ENCODE assay signal across 21 mouse cellular contexts in genomic region chr11:5701300-5701699, GRCm38 (mm10). TPM values are rescaled to one million over a fixed set of nuclear protein-coding genes. Genes with fewer than 3 reads are reported as not detected.
DNase-seq lines count a peak whose midpoint lies in the region; ATAC-seq and TF ChIP-seq lines count a peak whose summit lies in the region.
"Had no signal": no experiment of that assay in that cellular context is flagged by ENCODE, and none has a peak within 500 bp of the region (broad histone marks: within the 10 kb centered on the region; RNA-seq: fewer than 3 reads in every experiment).

No protein-coding gene starts in this region.

- H3K9ac ChIP-seq in liver, embryonic 15.5 days: no peak overlapping the region
- H3K9ac ChIP-seq in ES-E14 (ENCODE audit: insufficient read depth, low read depth, low read length, poor library complexity, severe bottlenecking): no peak overlapping the region
- H3K9ac ChIP-seq: forebrain, postnatal 0 days; heart, embryonic 13.5 days; hindbrain, embryonic 15.5 days had no signal

- H3K4me1 ChIP-seq in liver, embryonic 15.5 days (replicated peaks): peaks cover 21% of the 10 kb centered on the region
- H3K4me1 ChIP-seq in ES-E14 (ENCODE audit: control insufficient read depth in 2 of 2, insufficient read depth in 2 of 2, low read length in 2 of 2, poor library complexity in 1 of 2): peaks cover 21 to 24% of the 10 kb centered on the region in 2 experiments

- no peak overlapping the region for H3K4me3 ChIP-seq in liver, embryonic 15.5 days (replicated peaks)
- no peak overlapping the region for H3K4me3 ChIP-seq in ES-E14 (ENCODE audit: insufficient read depth in 1 of 2, low read depth in 1 of 2, low read length in 2 of 2, poor library complexity in 1 of 2, severe bottlenecking in 1 of 2)
- H3K4me3 ChIP-seq: gastrocnemius, adult 2 months; heart, embryonic 13.5 days; hindbrain, embryonic 15.5 days had no signal

- in situ Hi-C loops in ES-E14 (cut with MboI; ENCODE audit: low sequenced_read_pairs in 2 of 2, unreplicated experiment in 2 of 2): no loop called here

- peak overlapping the region; percentile 11; the same call in 1 of the 2 replicates for H3K4me2 ChIP-seq in liver, embryonic 15.5 days
- H3K4me2 ChIP-seq: heart, embryonic 13.5 days; hindbrain, embryonic 15.5 days had no signal

- H3K9me3 ChIP-seq in liver, embryonic 15.5 days (replicated peaks): no peaks in the 10 kb centered on the region
- H3K9me3 ChIP-seq in ES-E14 (ENCODE audit: control insufficient read depth, insufficient read depth, low read depth, low read length): no peaks in the 10 kb centered on the region
- H3K9me3 ChIP-seq: heart, embryonic 13.5 days; hindbrain, embryonic 15.5 days had no signal

- 25% methylated on average over 2 of the region's 2 CpGs for WGBS in liver, embryonic 15.5 days (ENCODE audit: insufficient replicate concordance)

- H3K27me3 ChIP-seq in liver, embryonic 15.5 days: no peaks in the 10 kb centered on the region
- H3K27me3 ChIP-seq: CH12.LX; heart, embryonic 13.5 days; hindbrain, embryonic 15.5 days had no signal

- H3K36me3 ChIP-seq in liver, embryonic 15.5 days (replicated peaks): peaks cover 21% of the 10 kb centered on the region
- peaks cover 14% of the 10 kb centered on the region; the same call in 1 of the 2 replicates for H3K36me3 ChIP-seq in ES-E14 (ENCODE audit: control insufficient read depth, insufficient read depth, low read length, poor library complexity, severe bottlenecking)

- no peak for DNase-seq in liver
- no peak for DNase-seq in ES-E14 (ENCODE audit: low read depth, low spot score)
- peak; percentile 4 for DNase-seq in MN1 (ENCODE audit: low spot score)
- no peak for DNase-seq in gastrocnemius, postnatal 4 days (ENCODE audit: low spot score in 2 of 2)
- DNase-seq in ovary, postnatal 10 days (ENCODE audit: low spot score): no peak
- DNase-seq: B cell, adult 2 months; cerebellum, adult 11-12 months; cerebellum, adult 8-10 months; forebrain, postnatal 0 days; gastrocnemius, adult 2 months; gastrocnemius, postnatal 14 days; heart, adult 18-20 months; heart, postnatal 14 days; heart, postnatal 4 days had no signal

- no peak for ATAC-seq in liver, embryonic 15.5 days (ENCODE audit: insufficient read depth)
- ATAC-seq in megakaryocyte-erythroid progenitor cell, adult 5-6 weeks (replicated peaks; ENCODE audit: low FRiP score, low TSS enrichment, poor library complexity, severe bottlenecking): peak; percentile 53; the same call in 1 of the 2 replicates
- ATAC-seq: activated CD4-positive, CD25-positive, alpha-beta regulatory T cell, adult 4 months; forebrain, embryonic 14.5 days; forebrain, postnatal 0 days had no signal

- H3K27ac ChIP-seq in liver, embryonic 15.5 days (replicated peaks): no peak overlapping the region
- peak overlapping the region; percentile 81 for H3K27ac ChIP-seq in ES-E14 (ENCODE audit: insufficient read depth, low read depth, low read length, poor library complexity, severe bottlenecking)
- H3K27ac ChIP-seq: gastrocnemius, adult 2 months; heart, embryonic 13.5 days; hindbrain, embryonic 15.5 days had no signal

TF ChIP-seq in ES-E14, 5 proteins besides CTCF, POLR2A, EP300 and RAD21:
- TF ChIP-seq ZC3H11A (IDR thresholded peaks at IDR 0.05; ENCODE audit: borderline replicate concordance, low read depth, low read length): no peak
- no peak for TF ChIP-seq MAFK (IDR thresholded peaks at IDR 0.05; ENCODE audit: insufficient read depth, low read depth, low read length)

RNA-seq across cellular contexts. Expression of gene Mrps24, which starts 14.2 kb away (rescaled TPM):
- 88.8 and 90.8 TPM in 2 replicates for polyA plus RNA-seq in liver, embryonic 15.5 days (2015; fragmentation: Nextera tagmentation; extraction: Ambion mirVana)
- total RNA-seq in ES-E14 (2012; rRNA removed): 125 and 170 TPM in 2 replicates
- total RNA-seq in megakaryocyte-erythroid progenitor cell, adult 5-6 weeks (2014; fragmentation: Nextera tagmentation): 128 and 195 TPM in 2 replicates
- 72.1 and 95.9 TPM in 2 replicates for total RNA-seq in megakaryocyte-erythroid progenitor cell, adult 5-6 weeks (2017)
- total RNA-seq in gastrocnemius, postnatal 4 days (2021): 10 to 100 TPM; 67.8 to 84.1 TPM
